Mouse (Mus musculus): ENCODE measurements around the gene Ubald2.

- TF ChIP-seq CTCF (IDR thresholded peaks at IDR 0.05; ENCODE audit: low read depth) (no peak; the same call in 1 of the 2 replicates), EP300 (IDR thresholded peaks at IDR 0.05; ENCODE audit: low read depth) (no peak)
These were observed 46.5 kb upstream of the Ubald2 start for GRCm38 (mm10) chr11:116387086-116388071.

All from heart, postnatal 0 days (tissue).